Mouse (Mus musculus) forebrain, postnatal 0 days (tissue): ENCODE results near the gene Hhipl2. TPM values are rescaled to one million over a fixed set of nuclear protein-coding genes. Genes with fewer than 3 reads are reported as not detected.
"Not testable (repeated sequence)": the region's sequence is repeated elsewhere in the genome, so short reads cannot be mapped to it uniquely, and the experiment has no call there.

Source experiments
- ATAC-seq: fragments of 200-750 bp; cut with Nextera tagmentation; 2 replicates; pipeline ENCODE4 v1.8.0; 2017; ENCODE audit warnings: mild to moderate bottlenecking, moderate library complexity
- DNase-seq: peaks from one replicate; pipeline ENCODE4 v3.0.0-alpha.2; 2015
- H3K27ac ChIP-seq: fragments of 300-500 bp; sonication (generic); 2 replicates; pipeline ENCODE4 v1.5.1; 2014; ENCODE audit warnings: low read depth, mild to moderate bottlenecking, antibody characterized with exemption, low read length, moderate library complexity, mixed read lengths
- H3K27me3 ChIP-seq: fragments of 300-500 bp; sonication (generic); 2 replicates; pipeline ENCODE4 v1.6.1; 2014; ENCODE audit warnings: mild to moderate bottlenecking, low read length, mixed read lengths; ENCODE audit not compliant: insufficient read depth
- H3K36me3 ChIP-seq: fragments of 300-500 bp; sonication (generic); 2 replicates; pipeline ENCODE4 v1.6.1; 2014; ENCODE audit warnings: mild to moderate bottlenecking, moderate library complexity; ENCODE audit not compliant: insufficient read depth
- H3K4me1 ChIP-seq: fragments of 300-500 bp; sonication (generic); 2 replicates; pipeline ENCODE4 v1.6.1; 2014; ENCODE audit warnings: antibody characterized with exemption; ENCODE audit not compliant: insufficient read depth
- H3K4me2 ChIP-seq: fragments of 300-500 bp; sonication (generic); 2 replicates; pipeline ENCODE4 v1.6.1; 2014; ENCODE audit warnings: low read depth, mild to moderate bottlenecking, moderate library complexity
- H3K4me3 ChIP-seq: fragments of 300-500 bp; sonication (generic); 2 replicates; pipeline ENCODE4 v1.5.1; 2014; ENCODE audit warnings: low read depth, low read length, mixed read lengths
- H3K9ac ChIP-seq: fragments of 300-500 bp; sonication (generic); 2 replicates; pipeline ENCODE4 v1.6.1; 2014; ENCODE audit warnings: mild to moderate bottlenecking
- H3K9me3 ChIP-seq: fragments of 300-500 bp; sonication (generic); 2 replicates; pipeline ENCODE4 v1.6.1; 2016; ENCODE audit warnings: low read length
- CTCF ChIP-seq: sonication (generic); IDR thresholded peaks from 2 replicates; pipeline ENCODE4 v1.5.1; 2016; ENCODE audit warnings: antibody characterized with exemption, control low read depth, low read depth
- WGBS: fragments of 180-500 bp; shearing (Covaris S2); extraction: QIAGEN DNeasy Blood & Tissue Kit; methylation state at CpG from one replicate; pipeline ENCODE4 v1.1.7; 2014; 5-methylcytosine and 5-hydroxymethylcytosine counted together
- polyA plus RNA-seq: library from polyadenylated mRNA; unstranded; fragments of >200 nt; fragmentation: Nextera tagmentation; extraction: Ambion mirVana; gene quantifications from 2 replicates; pipeline ENCODE4 v1.2.1, GENCODE M21; 2015
- total RNA-seq: library from RNA; depleted of rRNA; stranded (reverse); fragments of >200 nt; gene quantifications from 2 replicates; pipeline ENCODE4 v1.2.3, GENCODE M21; 2014

Hhipl2 gene
- total and polyA plus RNA-seq, 2 experiments from 2014 or later = 0.07 to 0.33 TPM

DNA sequence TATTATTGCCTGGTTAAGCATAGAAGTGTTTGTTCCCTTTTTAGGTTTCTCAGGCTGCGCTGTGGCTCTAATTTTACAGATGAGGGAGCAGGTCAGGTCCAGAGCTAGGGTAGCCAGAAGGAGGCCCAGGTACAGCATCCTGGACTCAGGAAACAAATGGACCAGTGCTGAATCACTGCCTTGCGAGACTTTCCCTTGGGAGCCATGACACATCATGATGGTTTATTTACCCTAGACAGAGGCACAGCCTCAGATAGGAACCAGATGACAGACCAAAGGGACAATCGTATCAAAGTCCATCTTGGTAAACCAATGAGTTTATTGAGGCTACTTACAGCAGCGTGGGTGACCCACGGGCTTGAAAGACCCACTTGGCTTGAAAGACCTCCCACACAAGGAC is 36.2 kb upstream of the Hhipl2 start:
- ATAC-seq = no peak
- H3K36me3 ChIP-seq = no peaks in the 10 kb centered on the region
- 87% methylated on average over 5 of the region's 5 CpGs for WGBS

GRCm38 (mm10) chr1:183382621-183383020 is 35.4 kb upstream of the Hhipl2 start:
- H3K9me3 ChIP-seq = no peaks in the 10 kb centered on the region
- DNase-seq (no peak), ATAC-seq (no peak)
- TF ChIP-seq CTCF = no peak
- H3K27ac ChIP-seq = no peak overlapping the region
- 86% methylated on average over 2 of the region's 2 CpGs for WGBS
- no peaks in the 10 kb centered on the region for H3K36me3 ChIP-seq
- no peak overlapping the region for H3K9ac ChIP-seq
- no peak overlapping the region for H3K4me3 ChIP-seq
- H3K27me3 ChIP-seq = peaks cover 25% of the 10 kb centered on the region
- H3K4me2 ChIP-seq = no peak overlapping the region
- no peaks in the 10 kb centered on the region for H3K4me1 ChIP-seq

More for the DNA sequence above, 36.2 kb upstream of the Hhipl2 start:
- Histone ChIP-seq H3K27ac (no peak overlapping the region), H3K4me1 (no peaks in the 10 kb centered on the region), H3K27me3 (peaks cover 25% of the 10 kb centered on the region), H3K4me3 (no peak overlapping the region), H3K9me3 (no peaks in the 10 kb centered on the region), H3K4me2 (no peak overlapping the region), H3K9ac (no peak overlapping the region)
- TF ChIP-seq CTCF = no peak
- DNase-seq = no peak

- not testable (repeated sequence) for H3K4me1 ChIP-seq, H3K9ac ChIP-seq, ATAC-seq, DNase-seq, H3K27ac ChIP-seq, H3K9me3 ChIP-seq, H3K4me2 ChIP-seq, H3K4me3 ChIP-seq, H3K36me3 ChIP-seq
- WGBS = 94% methylated on average over 3 of the region's 3 CpGs
- peaks cover 21% of the 10 kb centered on the region for H3K27me3 ChIP-seq
Measured at GRCm38 (mm10) chr1:183387421-183387820, 30.6 kb upstream of the Hhipl2 start.

DNA sequence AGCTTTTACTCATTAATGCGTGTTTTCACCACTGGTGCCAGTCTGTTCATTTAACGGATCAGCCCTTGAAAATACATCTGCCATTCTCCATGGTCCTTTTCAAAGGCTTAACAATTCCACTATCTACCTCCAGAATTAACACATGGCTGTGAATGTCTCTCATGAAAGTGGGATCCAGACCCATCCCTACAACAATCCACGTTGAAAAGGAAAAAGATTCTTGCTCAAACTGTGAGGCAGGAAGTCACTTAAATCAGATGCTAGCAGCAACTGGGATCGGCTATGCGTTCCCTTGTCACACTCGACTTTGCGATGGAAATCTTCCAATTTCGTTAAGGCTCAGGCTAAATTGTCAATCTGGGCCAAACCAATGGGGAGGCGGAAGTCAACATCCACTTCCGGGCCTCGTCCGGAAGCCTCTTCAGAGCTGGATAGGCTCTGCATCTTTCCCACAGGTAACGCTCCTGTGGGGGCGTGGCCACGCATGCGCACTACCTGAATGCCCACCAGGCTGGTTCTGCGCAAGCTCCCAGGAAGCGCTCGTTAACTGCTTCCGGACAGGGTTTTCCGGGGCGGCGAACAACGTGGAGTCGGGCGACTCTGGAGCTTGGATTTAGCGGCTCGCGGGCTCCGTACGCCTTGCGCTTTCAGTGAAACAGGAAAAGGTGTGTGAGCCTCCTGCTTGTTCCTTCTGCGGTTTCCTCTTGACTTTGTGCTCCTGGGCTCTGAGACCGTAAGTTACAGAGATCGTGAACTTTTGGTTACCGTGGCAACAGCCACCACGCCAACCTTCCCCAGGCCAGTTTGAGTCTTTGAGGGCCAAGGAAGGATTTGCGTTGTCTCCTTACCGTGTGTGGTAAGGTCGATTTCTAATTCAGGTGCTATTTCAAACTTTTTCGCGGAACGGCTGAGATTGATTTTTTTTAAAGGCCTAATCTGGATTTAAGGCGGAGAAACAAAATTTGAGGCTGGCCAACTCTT is 29.3 kb upstream of the Hhipl2 start, which contains the start of gene Taf1a:
TSS of gene Taf1a (plus strand) at position 556 of the 981 bp plus-strand sequence.
- TF ChIP-seq CTCF = no peak
- Histone ChIP-seq H3K9me3 (no peaks in the 10 kb centered on the region), H3K9ac (0 out of 2 replicates have a peak within 1 kb of the TSS, but pooled peaks have one; percentile 31), H3K36me3 (no peaks in the 10 kb centered on the region; the same call in 1 of the 2 replicates), H3K4me3 (peak within 1 kb of the TSS; percentile 54), H3K27ac (peak within 1 kb of the TSS; percentile 66), H3K27me3 (peaks cover 13% of the 10 kb centered on the region; the same call in 1 of the 2 replicates), H3K4me2 (peak within 1 kb of the TSS; percentile 66), H3K4me1 (peaks cover 4% of the 10 kb centered on the region; the same call in 1 of the 2 replicates)
- peak; percentile 100 for ATAC-seq
- DNase-seq = peak; percentile 97
- WGBS = 5% methylated on average over 44 of the region's 44 CpGs

- Histone ChIP-seq H3K9me3 (no peaks in the 10 kb centered on the region), H3K4me1 (no peaks in the 10 kb centered on the region), H3K27ac (no peak overlapping the region), H3K4me2 (no peak overlapping the region), H3K4me3 (no peak overlapping the region), H3K36me3 (peaks cover 57% of the 10 kb centered on the region), H3K9ac (no peak overlapping the region), H3K27me3 (no peaks in the 10 kb centered on the region)
- TF ChIP-seq CTCF = no peak
- ATAC-seq (no peak), DNase-seq (no peak)
- WGBS = 94% methylated on average over 3 of the region's 3 CpGs
Measured at GRCm38 (mm10) chr1:183403396-183403795, 14.6 kb upstream of the Hhipl2 start.

DNA sequence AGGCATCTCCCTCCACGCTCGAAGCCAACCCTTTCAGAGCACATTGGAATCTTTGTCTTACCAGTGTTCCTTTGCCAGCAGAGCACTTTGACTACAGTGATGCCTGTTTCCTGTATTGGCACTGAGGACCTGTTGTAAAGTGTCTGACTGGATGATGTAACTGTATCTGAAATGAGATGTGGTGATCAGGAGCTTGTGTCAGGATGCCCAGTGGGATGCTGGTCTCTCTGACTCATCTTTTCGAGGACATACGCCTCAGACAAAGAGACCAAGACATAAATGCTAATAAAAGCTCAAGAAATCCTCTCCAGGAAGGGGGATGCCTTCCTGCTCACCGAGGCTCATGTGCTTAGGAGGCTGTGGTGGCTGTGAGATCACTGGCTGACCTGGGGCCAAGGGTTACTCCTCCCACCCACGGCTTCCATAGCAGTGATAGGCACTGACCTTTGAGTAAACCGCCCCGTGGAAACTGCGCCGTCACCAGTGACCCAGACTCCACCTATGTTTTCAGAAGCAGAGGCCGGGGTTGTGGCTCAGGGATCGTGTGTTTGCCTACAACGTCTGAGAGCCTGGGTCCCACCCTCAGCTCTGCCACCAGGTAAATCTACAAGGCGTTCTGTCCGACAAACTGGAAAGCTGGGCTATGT is 3.8 kb upstream of the Hhipl2 start:
- Histone ChIP-seq H3K9ac (no peak overlapping the region), H3K4me3 (no peak overlapping the region), H3K4me1 (no peaks in the 10 kb centered on the region), H3K27me3 (no peaks in the 10 kb centered on the region), H3K27ac (no peak overlapping the region), H3K4me2 (no peak overlapping the region), H3K36me3 (peaks cover 31% of the 10 kb centered on the region), H3K9me3 (no peaks in the 10 kb centered on the region)
- ATAC-seq (peak; percentile 18; the same call in 1 of the 2 replicates), DNase-seq (no peak)
- TF ChIP-seq CTCF = no peak
- 91% methylated on average over 15 of the region's 15 CpGs for WGBS

DNA sequence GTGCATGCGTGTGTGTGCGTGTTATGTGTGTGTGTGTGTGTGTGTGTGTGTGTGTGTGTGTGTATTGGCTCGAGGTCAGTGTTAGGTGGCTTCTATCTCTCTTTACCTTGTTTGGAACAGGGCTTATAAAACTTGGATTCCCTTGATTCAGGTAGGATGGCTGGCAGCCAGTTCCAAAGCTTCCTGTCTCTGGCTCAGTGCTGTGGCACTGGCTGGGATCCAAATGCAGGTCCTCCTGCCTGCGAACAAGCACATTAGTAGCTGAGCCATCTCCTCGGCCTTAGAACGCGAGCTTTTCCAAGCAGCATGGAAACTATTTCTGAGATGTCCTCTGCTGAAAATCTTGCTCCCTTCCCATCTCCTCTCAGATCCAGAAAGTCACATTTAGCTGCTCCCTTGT is 1.7 kb downstream of the Hhipl2 start:
- WGBS = 86% methylated on average over 7 of the region's 7 CpGs
- no peak overlapping the region for H3K27ac ChIP-seq
- H3K4me3 ChIP-seq = no peak overlapping the region
- H3K36me3 ChIP-seq = no peaks in the 10 kb centered on the region
- no peaks in the 10 kb centered on the region for H3K9me3 ChIP-seq
- no peak overlapping the region for H3K9ac ChIP-seq
- no peak for ATAC-seq
- H3K27me3 ChIP-seq = no peaks in the 10 kb centered on the region
- DNase-seq = no peak
- H3K4me2 ChIP-seq = no peak overlapping the region
- no peaks in the 10 kb centered on the region for H3K4me1 ChIP-seq
- no peak for TF ChIP-seq CTCF
